1 mouse cellular context compared by ENCODE assay signal in the genomic region with DNA sequence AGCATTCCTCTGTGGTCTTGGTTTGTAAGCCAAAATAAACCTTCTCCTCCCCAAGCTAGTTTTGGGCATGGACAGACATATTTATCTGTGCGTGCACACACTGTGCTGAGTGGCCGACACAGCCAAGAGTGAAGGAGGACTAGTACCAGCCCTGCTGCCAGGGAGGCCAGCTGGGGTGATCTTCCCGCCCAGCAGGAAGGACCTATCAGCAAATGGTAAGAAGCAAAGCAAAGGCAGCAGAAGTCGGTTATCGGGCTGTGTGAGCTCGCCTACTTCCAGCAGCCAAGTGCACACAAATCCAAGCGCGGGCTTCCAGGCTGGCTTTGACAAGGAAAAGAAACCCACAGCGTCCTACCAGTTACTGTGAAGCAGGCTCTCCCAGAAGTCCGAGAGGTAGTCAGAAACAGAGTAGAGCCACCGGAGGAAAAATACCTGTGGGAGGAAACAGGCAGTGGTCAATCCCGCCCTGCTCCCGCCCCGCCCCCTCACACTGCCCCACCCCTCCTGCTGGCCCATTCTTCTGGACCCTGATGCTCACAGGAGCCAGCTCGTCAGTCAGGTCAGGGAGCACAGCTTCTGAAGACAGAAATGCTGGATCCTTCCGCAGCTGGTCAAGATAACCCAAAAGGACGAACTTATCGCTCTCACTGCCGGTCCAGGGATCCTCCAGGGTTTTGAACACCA.
TF ChIP-seq lines count a peak whose summit lies in the region.

No protein-coding gene starts in this region.

TF ChIP-seq in CH12.LX, 34 proteins besides CTCF, POLR2A, EP300 and RAD21:
- no peak for TF ChIP-seq NELFE (IDR thresholded peaks at IDR 0.05; ENCODE audit: low read depth, low read length)
- TF ChIP-seq E2F4 (IDR thresholded peaks at IDR 0.05; ENCODE audit: insufficient replicate concordance, low read depth, low read length) = no peak
- no peak for TF ChIP-seq HCFC1 (IDR thresholded peaks at IDR 0.05; ENCODE audit: low read depth, low read length)
- no peak for TF ChIP-seq MYC (IDR thresholded peaks at IDR 0.05; ENCODE audit: low read depth, low read length)
- no peak for TF ChIP-seq USF2 (conservative IDR thresholded peaks at IDR 0.05; ENCODE audit: low read depth, low read length)
- TF ChIP-seq CHD1 (IDR thresholded peaks at IDR 0.05; ENCODE audit: low read depth, low read length) = no peak
- TF ChIP-seq UBTF (IDR thresholded peaks at IDR 0.05; ENCODE audit: low read depth, low read length) = no peak
- TF ChIP-seq USF1 (IDR thresholded peaks at IDR 0.05; ENCODE audit: low read depth, low read length) = no peak
- no peak for TF ChIP-seq SIN3A (IDR thresholded peaks at IDR 0.05; ENCODE audit: low read length)
